Mouse (Mus musculus) bone marrow macrophage, adult 2 months (primary cell): ENCODE data around the gene Rhob. TPM values are rescaled to one million over a fixed set of nuclear protein-coding genes. Genes with fewer than 3 reads are reported as not detected.
"Not testable (repeated sequence)": the region's sequence is repeated elsewhere in the genome, so short reads cannot be mapped to it uniquely, and the experiment has no call there.

Experiments
- H3K27ac ChIP-seq: 2 replicates; pipeline ENCODE4 v1.5.1; 2012; ENCODE audit warnings: low read depth, low read length; ENCODE audit not compliant: insufficient read depth
- H3K4me1 ChIP-seq: 2 replicates; pipeline ENCODE4 v1.6.1; 2012; ENCODE audit warnings: low read length; ENCODE audit not compliant: control insufficient read depth, insufficient read depth
- H3K4me3 ChIP-seq: 2 replicates; pipeline ENCODE4 v1.5.1; 2012; ENCODE audit warnings: mild to moderate bottlenecking, low read length, moderate library complexity; ENCODE audit not compliant: insufficient read depth
- CTCF ChIP-seq: IDR thresholded peaks from 2 replicates; pipeline ENCODE4 v1.5.1; 2012; ENCODE audit warnings: low read depth, mild to moderate bottlenecking, low read length, moderate library complexity
- POLR2A ChIP-seq: IDR thresholded peaks from 2 replicates; pipeline ENCODE4 v1.6.1; 2012; ENCODE audit warnings: mild to moderate bottlenecking, low read depth, low read length, borderline replicate concordance
- polyA plus RNA-seq: library from polyadenylated mRNA; stranded (reverse); fragments of >200 nt; gene quantifications from 2 replicates; pipeline ENCODE4 v1.2.4, GENCODE M21; 2012; ENCODE audit not compliant: missing spikeins, insufficient read depth, insufficient read length

Rhob gene
- polyA plus RNA-seq, 1 experiment = 50.1 TPM

- no peaks in the 10 kb centered on the region for H3K4me1 ChIP-seq
These were observed 36.1 kb downstream of the Rhob start for GRCm38 (mm10) chr12:8463599-8464160.

GRCm38 (mm10) chr12:8462533-8462932, 37.3 kb downstream of the Rhob start:
- Histone ChIP-seq H3K4me3 (no peak overlapping the region), H3K4me1 (no peaks in the 10 kb centered on the region), H3K27ac (no peak overlapping the region)
- TF ChIP-seq CTCF (no peak), POLR2A (no peak)

More at GRCm38 (mm10) chr12:8463599-8464160, 36.1 kb downstream of the Rhob start:
- Histone ChIP-seq H3K27ac (no peak overlapping the region), H3K4me3 (no peak overlapping the region)
- no peak for TF ChIP-seq CTCF
- TF ChIP-seq POLR2A = no peak

GRCm38 (mm10) chr12:8461575-8461974, 38.2 kb downstream of the Rhob start:
- H3K4me1 ChIP-seq, H3K27ac ChIP-seq, H3K4me3 ChIP-seq: not testable (repeated sequence)

GRCm38 (mm10) chr12:8458400-8458799, 41.4 kb downstream of the Rhob start:
- no peak overlapping the region for H3K27ac ChIP-seq
- TF ChIP-seq POLR2A (no peak), CTCF (no peak)
- peaks cover 4% of the 10 kb centered on the region; the same call in 1 of the 2 replicates for H3K4me1 ChIP-seq
- no peak overlapping the region for H3K4me3 ChIP-seq

GRCm38 (mm10) chr12:8457052-8457451, 42.8 kb downstream of the Rhob start:
- Histone ChIP-seq H3K27ac (no peak overlapping the region), H3K4me3 (no peak overlapping the region), H3K4me1 (peaks cover 8% of the 10 kb centered on the region; the same call in 1 of the 2 replicates)
- no peak for TF ChIP-seq POLR2A
- TF ChIP-seq CTCF = no peak

- Histone ChIP-seq H3K4me1 (peaks cover 24% of the 10 kb centered on the region), H3K27ac (no peak overlapping the region), H3K4me3 (no peak overlapping the region)
- TF ChIP-seq CTCF (no peak), POLR2A (no peak)
These were observed 44.8 kb downstream of the Rhob start for GRCm38 (mm10) chr12:8455046-8455445.

- peaks cover 26% of the 10 kb centered on the region for H3K4me1 ChIP-seq
- TF ChIP-seq POLR2A (no peak), CTCF (no peak)
- H3K4me3 ChIP-seq = no peak overlapping the region
- no peak overlapping the region for H3K27ac ChIP-seq
These were observed 45.3 kb downstream of the Rhob start for GRCm38 (mm10) chr12:8454487-8454886.

GRCm38 (mm10) chr12:8452766-8453621, 46.8 kb downstream of the Rhob start:
- Histone ChIP-seq H3K4me3 (no peak overlapping the region), H3K27ac (no peak overlapping the region), H3K4me1 (peaks cover 26% of the 10 kb centered on the region)
- TF ChIP-seq CTCF (no peak), POLR2A (no peak)

- Histone ChIP-seq H3K4me3 (no peak overlapping the region), H3K27ac (no peak overlapping the region), H3K4me1 (peaks cover 29% of the 10 kb centered on the region)
- TF ChIP-seq POLR2A (no peak), CTCF (no peak)
These were observed 48.0 kb downstream of the Rhob start for GRCm38 (mm10) chr12:8451571-8452485.
